Mouse (Mus musculus) frontal cortex, postnatal 14 days (tissue): ENCODE measurements at regions not wholly inside any gene's neighbourhood (a gene's known extent, or its start where the extent isn't known, plus 50 kb on each side); places are given as distances from the start of the nearest gene placed in this dataset.

ENCODE experiments used
- DNase-seq, 2 experiments: peaks; one replicate each; pipeline ENCODE4 v3.0.0; 2022; ENCODE audit warnings: low spot score in 2 of 2

- DNase-seq, result no peak
These were observed 71.4 kb upstream of the Nanos1 start for GRCm38 (mm10) chr19:60684417-60684816.

GRCm38 (mm10) chr19:60682283-60682682 lies 73.5 kb upstream of the Nanos1 start:
- peak; percentile 7 to 15 for DNase-seq

- DNase-seq, result no peak
These were observed 74.3 kb upstream of the Nanos1 start for GRCm38 (mm10) chr19:60681481-60681880.

- DNase-seq, result no peak
These were observed 77.6 kb upstream of the Nanos1 start for GRCm38 (mm10) chr19:60678236-60678635.

GRCm38 (mm10) chr19:60674953-60675472 lies 80.8 kb upstream of the Nanos1 start:
- no peak for DNase-seq

- DNase-seq, result no peak
These were observed 85.0 kb upstream of the Nanos1 start for GRCm38 (mm10) chr19:60670781-60671180.

- DNase-seq, result no peak
These were observed 85.0 kb upstream of the Cacul1 start for GRCm38 (mm10) chr19:60665842-60666241.

GRCm38 (mm10) chr19:60651102-60651695 lies 70.4 kb upstream of the Cacul1 start:
- no peak for DNase-seq

- no peak for DNase-seq
These were observed 59.2 kb upstream of the Cacul1 start for GRCm38 (mm10) chr19:60640065-60640464.
